Mouse (Mus musculus) B cell, adult 2 months (primary cell): ENCODE results near the gene Rnf141.

Source experiments
- DNase-seq, 2 experiments: peaks; one replicate each; pipeline ENCODE4 v3.0.0; 2022

Rnf141 gene

DNA sequence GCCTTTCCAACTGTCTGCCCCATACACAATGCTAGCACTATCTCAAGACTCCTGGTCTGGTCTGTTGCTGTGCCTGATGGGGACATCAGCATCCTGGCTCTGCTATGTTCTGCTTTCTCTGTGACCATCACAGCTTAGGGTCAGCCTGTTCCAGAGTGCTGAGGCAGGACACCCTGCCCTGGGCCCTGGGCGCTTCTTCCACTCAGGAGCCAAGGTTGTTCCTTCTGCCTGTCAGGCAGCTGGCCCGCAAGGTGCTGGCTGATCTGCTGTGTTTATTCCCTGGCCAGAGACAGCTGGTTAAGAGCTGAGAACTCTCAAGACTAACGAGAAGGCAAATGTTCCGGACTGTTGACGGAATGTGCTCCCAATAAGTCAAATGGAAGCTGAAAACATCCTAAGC is 52.1 kb downstream of the Rnf141 start:
- DNase-seq: no peak

DNA sequence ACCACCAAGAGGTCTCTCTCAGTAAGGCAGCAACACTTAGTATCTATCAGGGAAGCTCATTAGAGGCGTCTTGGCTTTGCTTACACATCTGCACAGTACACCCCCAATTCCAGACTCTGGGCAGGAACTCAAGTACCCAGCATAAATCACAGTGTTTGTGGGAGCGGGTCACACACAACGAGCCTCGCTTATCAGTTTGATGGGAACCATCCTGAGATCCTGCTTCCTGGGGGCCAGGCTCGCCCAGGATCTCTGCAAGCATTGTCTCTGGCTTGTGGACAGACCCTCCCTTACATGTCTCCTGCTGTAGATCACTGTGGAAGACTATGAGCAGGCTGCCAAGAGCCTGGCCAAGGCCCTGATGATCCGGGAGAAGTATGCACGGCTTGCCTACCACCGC is 53.4 kb downstream of the Rnf141 start:
- DNase-seq: no peak

DNA sequence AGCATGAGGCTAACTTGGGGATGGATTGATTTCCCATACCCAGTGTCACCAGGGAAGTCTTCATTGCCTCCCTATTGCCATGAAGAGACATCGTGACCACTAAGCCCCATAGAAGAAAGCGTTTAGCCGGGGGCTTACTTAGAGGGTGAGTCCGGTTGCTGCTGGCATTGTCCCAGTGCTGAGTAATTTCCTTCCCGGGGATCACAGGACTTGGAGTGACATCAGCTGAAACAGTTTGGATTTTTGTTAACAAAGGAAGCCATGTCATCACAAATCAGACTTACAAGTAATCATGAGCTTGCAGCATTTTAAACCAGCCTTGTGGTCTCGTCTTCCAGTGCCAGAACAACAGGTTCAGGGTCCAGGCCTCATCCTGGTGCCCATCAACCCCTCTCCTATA is 56.9 kb downstream of the Rnf141 start:
- no peak for DNase-seq

- no peak for DNase-seq
Measured at GRCm38 (mm10) chr7:110785741-110786146, 58.5 kb downstream of the Rnf141 start.

GRCm38 (mm10) chr7:110784965-110785364 is 59.3 kb downstream of the Rnf141 start:
- no peak for DNase-seq

DNA sequence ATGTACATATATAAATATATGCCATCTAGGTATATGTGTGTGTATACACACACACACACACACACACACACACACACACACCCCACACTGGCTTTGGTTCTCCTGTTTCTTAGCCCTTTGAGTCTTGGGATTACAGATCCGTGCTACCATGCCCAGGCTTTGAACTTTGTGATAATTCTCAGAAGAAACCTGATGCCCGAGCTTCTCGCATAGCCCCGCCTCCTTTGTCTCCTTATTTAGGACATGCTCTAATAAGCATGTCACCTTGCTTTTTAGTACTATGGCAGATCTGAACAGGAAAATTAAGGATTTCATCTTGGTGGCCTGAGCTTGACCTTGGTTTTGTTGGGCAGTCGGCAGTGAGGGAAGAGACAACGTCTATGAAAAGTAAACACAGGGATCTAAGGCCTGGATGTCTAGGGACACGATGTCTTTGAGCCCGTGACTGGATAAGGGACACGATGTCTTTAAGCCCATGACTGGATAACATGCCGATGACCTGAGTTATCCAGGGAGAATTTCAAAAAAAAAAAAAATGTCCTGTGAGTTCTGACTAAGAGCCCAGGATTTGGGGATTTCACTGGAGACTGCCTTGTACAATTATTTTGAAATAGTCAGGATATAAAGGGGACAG is 61.3 kb downstream of the Rnf141 start:
- DNase-seq: no peak

- DNase-seq: no peak
Measured at GRCm38 (mm10) chr7:110782135-110782534, 62.1 kb downstream of the Rnf141 start.

- DNase-seq: no peak
Measured at GRCm38 (mm10) chr7:110781231-110781711, 63.0 kb downstream of the Rnf141 start.

DNA sequence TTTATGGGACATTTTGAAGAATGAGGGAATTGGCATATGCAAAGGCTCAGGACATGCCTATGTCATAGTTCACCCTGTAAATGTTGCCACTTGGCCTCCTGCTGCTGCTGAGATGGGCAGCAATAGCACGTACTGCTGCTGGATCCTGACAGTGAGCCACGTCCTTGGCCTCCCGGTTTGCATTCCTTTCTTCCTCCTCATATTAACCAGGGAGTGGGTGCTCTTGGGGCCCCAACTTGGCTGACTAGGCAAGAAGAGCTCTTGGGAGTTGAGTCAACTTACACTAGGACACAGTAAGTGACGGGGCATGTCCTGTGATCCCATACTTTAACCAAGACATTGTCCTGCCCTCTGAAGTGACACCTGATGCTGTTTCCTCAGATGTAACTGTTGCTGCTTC is 63.7 kb downstream of the Rnf141 start:
- no peak for DNase-seq

DNA sequence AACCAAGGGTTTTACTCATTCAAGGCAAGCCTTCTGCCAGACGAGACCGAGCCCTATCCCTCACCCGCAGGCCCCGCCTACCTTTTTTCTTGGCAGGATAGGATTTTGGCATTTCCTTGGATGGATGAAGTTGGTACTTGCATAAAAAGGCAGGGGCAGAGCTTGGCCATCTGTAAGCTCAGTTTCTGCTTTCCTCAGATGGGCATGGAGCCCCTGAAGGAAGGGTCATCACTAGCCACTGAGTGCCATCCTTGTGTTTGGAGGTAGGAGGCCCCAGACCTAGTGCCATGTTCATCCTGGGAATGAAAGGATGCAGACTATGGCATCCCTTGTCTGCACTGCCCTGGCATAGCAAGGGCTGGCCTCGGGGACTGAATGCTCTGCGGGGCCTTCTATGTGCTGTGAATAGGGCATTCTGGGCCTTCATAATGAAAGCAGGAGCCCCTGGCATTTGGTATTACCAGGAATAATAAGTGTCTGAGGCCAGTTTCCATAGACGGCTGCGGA is 64.6 kb downstream of the Rnf141 start:
- DNase-seq: no peak

DNA sequence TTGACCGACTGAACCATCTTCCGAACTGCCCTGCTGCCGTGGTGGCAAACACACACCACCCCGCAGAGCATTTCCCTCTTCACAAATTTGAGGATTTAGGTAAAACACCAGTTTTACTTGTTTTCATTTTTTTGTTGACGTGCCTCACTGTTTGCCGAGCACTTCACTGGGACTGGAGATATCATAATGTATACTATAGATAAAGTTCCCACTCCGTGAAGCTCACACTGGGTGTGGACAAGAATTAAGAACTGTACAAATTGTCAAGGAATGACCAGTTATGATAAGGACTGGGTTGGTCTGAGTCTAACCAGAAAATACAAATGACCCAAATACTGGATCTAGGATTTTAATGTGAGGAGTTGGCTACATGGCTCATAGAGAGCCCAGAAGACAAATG is 65.3 kb downstream of the Rnf141 start:
- DNase-seq: no peak

- no peak for DNase-seq
Measured at GRCm38 (mm10) chr7:110777146-110778001, 66.9 kb downstream of the Rnf141 start.

DNA sequence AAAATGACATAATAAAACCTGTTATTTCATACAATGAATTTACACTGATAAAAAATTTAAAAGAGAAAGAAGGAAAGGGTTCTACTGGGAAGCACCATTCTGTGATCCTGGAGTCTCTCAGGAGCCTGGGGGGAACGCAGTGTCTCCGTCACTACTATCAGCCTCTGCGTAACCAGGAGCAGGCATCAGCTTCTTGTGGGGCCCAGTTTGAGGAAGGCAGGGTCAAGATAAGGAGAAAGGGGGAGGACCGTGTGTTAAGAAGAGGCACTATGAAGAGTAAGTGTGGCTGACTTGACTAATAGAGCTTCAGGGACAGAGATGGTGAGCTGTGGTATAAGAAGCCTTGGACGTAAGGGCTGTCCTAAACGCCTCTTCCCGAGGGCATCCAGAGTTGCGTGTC is 69.6 kb downstream of the Rnf141 start:
- no peak for DNase-seq

GRCm38 (mm10) chr7:110774077-110774476 is 70.2 kb downstream of the Rnf141 start:
- DNase-seq: no peak

DNA sequence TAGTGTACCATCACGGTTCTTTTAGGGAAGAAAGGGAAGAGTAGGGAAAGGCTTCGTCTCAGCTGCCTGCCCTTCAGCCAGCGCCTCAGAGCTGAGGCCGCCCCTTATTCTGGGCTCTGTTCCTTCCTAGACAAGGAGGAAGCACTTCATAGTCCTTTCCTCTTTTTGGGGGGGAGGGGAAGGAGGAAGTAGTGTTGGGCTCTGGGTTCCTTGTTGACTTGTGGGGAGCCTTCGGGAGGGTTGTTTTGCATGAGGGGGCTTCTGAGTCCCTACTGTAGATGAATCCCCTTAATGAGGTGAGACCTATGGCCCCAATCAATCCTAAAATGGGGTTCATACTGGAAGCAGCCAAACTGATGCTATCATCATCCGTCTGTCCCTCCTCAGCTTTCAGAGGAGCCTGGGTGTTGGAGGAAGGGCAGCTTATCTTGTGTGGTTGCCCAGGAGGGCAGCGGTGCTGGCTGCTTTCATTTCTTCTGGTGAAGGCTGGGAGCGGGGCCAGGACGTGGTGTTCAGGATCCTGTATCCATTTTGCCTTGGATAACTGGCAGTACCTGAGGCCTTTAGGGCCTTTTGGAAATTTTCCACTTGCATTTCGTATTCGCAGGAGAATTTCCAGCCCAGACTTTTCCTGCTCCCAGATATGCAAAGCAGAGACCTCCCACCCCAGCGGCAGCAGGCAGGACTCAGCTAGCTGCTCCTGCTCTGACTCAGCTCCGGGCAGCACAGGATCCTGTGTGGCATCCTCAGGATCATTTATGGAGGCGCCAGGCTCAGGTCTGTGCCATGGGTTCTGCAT is 70.9 kb downstream of the Rnf141 start:
- peak; percentile 57 to 61 for DNase-seq

DNA sequence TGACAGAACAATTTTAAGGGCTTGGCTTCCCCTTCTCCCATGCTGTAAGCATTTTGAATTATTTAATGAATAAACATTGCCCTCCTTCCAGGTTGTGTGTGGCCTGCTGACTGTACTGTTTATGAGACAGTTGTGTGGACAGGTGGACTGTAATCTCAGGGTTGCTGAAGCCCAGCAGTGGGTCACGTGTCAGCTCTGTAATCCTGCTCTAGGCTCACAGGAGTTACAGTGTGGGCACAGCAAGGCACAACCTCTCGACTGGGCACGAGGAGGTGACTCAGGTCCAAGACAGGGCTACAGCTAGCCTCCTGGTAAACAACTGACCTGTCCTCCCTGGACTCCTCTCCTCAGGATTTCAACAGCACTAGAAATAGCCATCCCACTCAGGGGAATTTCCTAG is 71.9 kb downstream of the Rnf141 start:
- no peak for DNase-seq

DNA sequence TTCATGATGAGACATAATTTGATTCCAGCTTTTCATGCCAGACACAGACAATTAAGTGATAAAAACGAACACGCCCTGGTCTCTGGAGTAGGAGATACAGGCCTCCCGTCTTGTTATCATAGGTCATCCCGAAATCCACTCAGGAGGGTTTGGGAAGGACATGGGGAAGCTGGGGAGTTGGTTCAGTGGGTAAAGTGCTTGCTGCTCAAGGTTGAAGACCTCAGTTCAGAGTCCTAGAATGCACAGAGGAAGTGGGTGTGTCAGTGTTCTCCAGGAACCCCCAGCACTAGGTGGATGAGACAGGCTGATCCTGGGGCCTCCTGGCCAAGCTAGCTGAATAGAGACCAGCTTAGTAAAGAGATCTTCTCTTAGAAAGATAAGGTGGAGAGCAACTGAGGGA is 73.3 kb downstream of the Rnf141 start:
- no peak for DNase-seq

GRCm38 (mm10) chr7:110769094-110769493 is 75.2 kb downstream of the Rnf141 start:
- peak in 1 of 2 experiments; percentile 55 for DNase-seq

DNA sequence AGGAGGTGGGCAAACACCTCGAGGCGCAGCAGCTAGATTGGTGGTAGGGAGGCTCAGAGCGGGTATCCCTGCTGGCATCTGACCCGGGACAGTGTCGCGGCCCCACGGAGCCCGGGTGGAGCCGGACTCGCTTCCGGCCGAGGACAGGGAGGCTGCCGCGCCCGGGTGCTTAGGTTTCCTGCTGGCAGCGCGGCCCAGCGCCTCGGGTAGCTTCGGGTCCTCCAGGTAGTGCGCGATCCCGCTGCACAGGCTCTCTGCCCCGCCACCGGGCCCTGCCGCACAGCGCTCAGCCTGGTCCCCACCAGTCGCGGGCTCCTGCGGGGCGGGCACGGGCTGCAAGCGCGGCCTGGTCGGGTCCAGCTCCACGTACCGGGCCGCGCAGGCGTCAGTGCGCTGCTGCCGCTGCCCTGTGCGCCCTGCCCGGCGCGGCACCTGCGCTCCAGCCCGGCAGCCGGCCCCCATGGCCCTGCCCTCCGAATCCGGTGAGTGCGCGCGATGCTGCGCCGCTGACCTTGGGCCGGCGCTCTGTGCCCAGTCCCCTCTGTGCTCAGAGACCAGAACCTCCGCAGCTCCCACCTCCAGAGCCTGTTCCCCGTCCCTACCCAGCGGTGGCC is 75.7 kb downstream of the Rnf141 start:
- DNase-seq: peak; percentile 53 to 57

DNA sequence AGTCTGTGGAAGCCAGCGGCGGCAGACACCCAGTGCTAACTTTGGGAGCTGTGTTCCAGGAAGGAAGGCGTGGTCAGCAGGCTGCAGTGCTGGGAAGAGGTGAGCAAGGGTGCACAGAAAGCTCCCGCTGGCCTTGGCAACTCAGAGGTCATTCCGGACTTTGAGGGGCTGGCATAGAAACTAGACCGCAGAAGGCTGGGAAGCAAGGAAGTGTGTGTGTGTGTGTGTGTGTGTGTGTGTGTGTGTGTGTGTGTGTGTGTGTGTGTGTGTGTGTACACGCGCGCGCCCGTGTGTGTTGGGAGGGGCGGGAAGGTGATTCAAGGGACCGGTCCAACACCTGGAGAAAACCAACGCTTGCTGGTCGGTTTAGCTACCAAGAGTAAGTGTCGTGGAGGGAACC is 76.3 kb downstream of the Rnf141 start, which contains the start of gene Ampd3:
TSS of gene Ampd3 (plus strand) at position 206 of the 400 bp plus-strand sequence.
- no peak for DNase-seq

- no peak for DNase-seq
Measured at GRCm38 (mm10) chr7:110762605-110763180, 81.6 kb downstream of the Rnf141 start.

DNA sequence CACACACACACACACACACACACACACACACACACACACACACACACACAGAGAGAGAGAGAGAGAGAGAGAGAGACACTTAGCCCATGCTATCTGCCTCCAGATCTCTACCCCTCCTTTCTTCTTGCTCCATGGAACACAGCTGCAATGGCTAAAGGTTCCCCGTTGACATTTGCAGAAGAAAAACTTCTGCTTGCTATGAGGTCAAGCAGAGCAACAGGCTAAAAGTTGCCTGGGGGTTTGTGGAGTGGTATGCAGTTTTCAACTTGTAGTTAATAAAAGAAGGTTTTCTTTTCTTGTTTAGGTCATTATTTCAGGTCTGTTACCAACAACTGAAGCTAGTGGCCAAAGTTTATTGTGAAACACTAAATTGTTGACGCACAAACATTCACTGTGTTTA is 87.8 kb downstream of the Rnf141 start:
- no peak for DNase-seq
